Mouse (Mus musculus) E14TG2a.4 (cell line): ENCODE measurements at regions not wholly inside any gene's neighbourhood (a gene's known extent, or its start where the extent isn't known, plus 50 kb on each side); places are given as distances from the start of the nearest gene placed in this dataset.

ENCODE experiments used
- CTCF ChIP-seq: conservative IDR thresholded peaks from 2 replicates; pipeline ENCODE4 v1.5.1; 2014; ENCODE audit warnings: low read length
- NANOG ChIP-seq: IDR thresholded peaks from 2 replicates; pipeline ENCODE4 v1.6.1; 2014; ENCODE audit warnings: borderline replicate concordance, low read length, mixed read lengths
- POU5F1 ChIP-seq: IDR thresholded peaks from 2 replicates; pipeline ENCODE4 v1.6.1; 2014; ENCODE audit warnings: low read length, borderline replicate concordance

DNA sequence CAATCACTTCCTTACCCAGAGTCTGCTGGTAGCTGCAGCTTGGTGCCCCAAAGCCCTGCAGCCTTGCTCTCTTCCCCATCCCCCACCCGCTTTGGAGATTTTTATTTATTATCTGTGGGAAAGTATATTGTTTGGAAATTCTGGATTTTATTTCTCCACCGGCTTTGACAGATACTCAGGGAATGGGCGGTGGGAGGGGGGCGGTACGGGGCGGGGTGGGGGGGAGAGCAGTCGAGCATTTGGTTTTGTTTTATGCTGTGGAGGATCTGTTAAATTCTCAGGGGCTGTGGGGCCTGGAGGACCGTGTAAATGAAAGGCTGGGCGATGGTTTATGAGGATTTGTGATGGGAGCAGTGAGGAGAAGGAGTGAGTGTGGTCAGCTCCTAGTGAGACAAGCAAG, 76.7 kb upstream of the Tbx5 start:
- TF ChIP-seq CTCF (no peak), POU5F1 (no peak), NANOG (no peak)
